Mouse (Mus musculus) E14TG2a.4 (cell line): ENCODE results near the gene Wrap53.
A peak's percentile ranks its signal among the peaks of the same experiment; 100 is the strongest.

Experiments
- H3K27me3 ChIP-seq: 2 replicates; pipeline ENCODE4 v1.6.1; 2014; ENCODE audit warnings: low read length, control low read depth; ENCODE audit not compliant: insufficient read depth
- H3K36me3 ChIP-seq: 2 replicates; pipeline ENCODE4 v1.6.1; 2014; ENCODE audit warnings: low read length, control low read depth; ENCODE audit not compliant: insufficient read depth
- H3K4me1 ChIP-seq: replicated peaks from 2 replicates; pipeline ENCODE4 v1.6.1; 2014; ENCODE audit warnings: low read depth, low read length, control low read depth
- H3K4me3 ChIP-seq: replicated peaks from 2 replicates; pipeline ENCODE4 v1.5.1; 2014; ENCODE audit warnings: mild to moderate bottlenecking, low read length
- H3K9me3 ChIP-seq: 2 replicates; pipeline ENCODE4 v1.6.1; 2014; ENCODE audit warnings: low read length, control low read depth
- CTCF ChIP-seq: conservative IDR thresholded peaks from 2 replicates; pipeline ENCODE4 v1.5.1; 2014; ENCODE audit warnings: low read length
- NANOG ChIP-seq: IDR thresholded peaks from 2 replicates; pipeline ENCODE4 v1.6.1; 2014; ENCODE audit warnings: borderline replicate concordance, low read length, mixed read lengths
- POU5F1 ChIP-seq: IDR thresholded peaks from 2 replicates; pipeline ENCODE4 v1.6.1; 2014; ENCODE audit warnings: low read length, borderline replicate concordance

The Wrap53 gene

DNA sequence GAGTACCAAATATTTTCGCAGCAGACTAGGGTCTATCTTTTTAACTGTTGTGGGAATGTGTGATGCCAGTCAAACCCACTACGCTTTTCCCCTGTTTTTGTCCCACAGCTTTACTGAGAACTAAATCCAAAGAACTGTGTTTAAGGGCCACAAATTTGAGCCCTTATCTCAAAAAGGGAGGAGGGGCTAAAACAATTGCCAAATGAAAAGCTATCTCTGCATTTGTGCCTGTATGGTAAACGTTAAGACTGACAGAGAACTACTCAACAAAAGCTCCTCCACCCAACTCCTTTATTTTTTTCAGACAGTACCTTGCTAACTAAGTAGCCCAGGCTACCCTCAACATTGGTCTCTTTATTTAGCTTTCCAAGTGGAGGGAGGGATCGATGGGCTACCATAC, 12.7 kb upstream of the Wrap53 start:
- peaks cover 66% of the 10 kb centered on the region for H3K36me3 ChIP-seq
- TF ChIP-seq NANOG (no peak), POU5F1 (no peak), CTCF (no peak)
- H3K27me3 ChIP-seq, result no peaks in the 10 kb centered on the region
- H3K4me3 ChIP-seq, result no peak overlapping the region
- peaks cover 58% of the 10 kb centered on the region for H3K4me1 ChIP-seq
- no peaks in the 10 kb centered on the region for H3K9me3 ChIP-seq

DNA sequence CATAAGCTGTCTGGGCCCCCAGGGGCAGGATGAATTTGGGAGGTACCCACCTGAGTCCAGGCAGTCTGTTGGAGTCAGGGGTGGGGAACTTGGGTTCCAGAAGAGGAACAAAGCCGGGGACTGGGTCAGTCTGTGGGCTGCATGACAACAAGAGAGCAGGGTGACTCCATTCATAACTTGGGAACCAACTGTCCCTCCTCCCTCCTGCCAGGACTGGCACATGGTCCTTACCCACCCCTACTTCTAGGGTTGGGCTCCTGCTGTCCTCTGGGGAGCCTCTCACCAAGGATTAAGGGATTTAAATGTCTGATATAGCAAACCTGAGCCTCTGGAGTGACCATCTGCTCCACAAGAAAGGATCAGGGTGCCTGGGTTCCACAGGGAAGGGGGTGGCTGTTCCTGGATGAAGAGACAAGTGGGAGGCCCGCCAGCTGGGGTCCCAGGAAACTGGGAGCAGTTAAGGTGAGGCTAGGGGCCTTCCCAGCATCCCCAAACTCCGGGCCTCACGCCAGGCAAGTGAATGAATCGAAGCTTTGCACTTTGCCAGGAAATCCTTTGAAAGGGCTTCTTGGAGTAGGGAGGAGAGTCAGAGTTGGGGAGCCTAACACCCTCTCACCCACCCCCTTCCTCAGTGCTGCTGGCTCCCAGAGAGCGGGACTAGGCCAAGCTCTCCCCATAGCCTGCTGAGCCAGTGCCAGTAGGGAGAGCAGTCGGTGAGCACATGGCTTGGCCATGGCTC, 12.0 kb upstream of the Wrap53 start:
- no peak for TF ChIP-seq POU5F1
- TF ChIP-seq NANOG, result no peak
- no peak for TF ChIP-seq CTCF
- H3K36me3 ChIP-seq, result peaks cover 73% of the 10 kb centered on the region
- peaks cover 63% of the 10 kb centered on the region for H3K4me1 ChIP-seq
- no peaks in the 10 kb centered on the region for H3K27me3 ChIP-seq
- H3K9me3 ChIP-seq, result no peaks in the 10 kb centered on the region
- H3K4me3 ChIP-seq, result no peak overlapping the region

DNA sequence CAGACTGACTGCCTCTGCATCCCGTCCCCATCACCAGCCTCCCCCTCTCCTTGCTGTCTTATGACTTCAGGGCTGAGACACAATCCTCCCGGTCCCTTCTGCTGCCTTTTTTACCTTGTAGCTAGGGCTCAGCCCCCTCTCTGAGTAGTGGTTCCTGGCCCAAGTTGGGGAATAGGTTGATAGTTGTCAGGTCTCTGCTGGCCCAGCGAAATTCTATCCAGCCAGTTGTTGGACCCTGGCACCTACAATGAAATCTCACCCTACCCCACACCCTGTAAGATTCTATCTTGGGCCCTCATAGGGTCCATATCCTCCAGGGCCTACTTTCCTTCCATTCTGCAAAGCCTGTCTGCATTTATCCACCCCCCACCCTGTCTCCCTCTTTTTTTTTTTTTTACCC, 11.4 kb upstream of the Wrap53 start:
- TF ChIP-seq POU5F1 (no peak), NANOG (no peak), CTCF (no peak)

DNA sequence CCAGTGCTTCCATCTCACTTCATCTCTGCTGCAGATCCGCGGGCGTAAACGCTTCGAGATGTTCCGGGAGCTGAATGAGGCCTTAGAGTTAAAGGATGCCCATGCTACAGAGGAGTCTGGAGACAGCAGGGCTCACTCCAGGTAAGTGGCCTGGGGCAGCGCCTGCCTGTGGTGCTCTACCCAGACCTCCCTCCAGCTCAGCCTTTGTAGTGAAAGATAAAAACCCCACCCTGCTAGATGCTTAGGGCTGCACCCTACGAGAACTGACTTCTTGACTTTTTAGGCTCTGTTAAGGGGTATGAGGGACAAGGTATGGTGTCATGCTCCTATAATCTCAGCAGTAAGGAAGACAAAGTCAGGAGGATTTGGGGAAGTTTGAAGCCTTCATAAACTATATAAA, 10.6 kb upstream of the Wrap53 start:
- Histone ChIP-seq H3K4me1 (peaks cover 77% of the 10 kb centered on the region), H3K36me3 (peaks cover 88% of the 10 kb centered on the region), H3K4me3 (no peak overlapping the region), H3K27me3 (no peaks in the 10 kb centered on the region), H3K9me3 (no peaks in the 10 kb centered on the region)
- no peak for TF ChIP-seq CTCF
- no peak for TF ChIP-seq NANOG
- no peak for TF ChIP-seq POU5F1

More for the DNA sequence above, 11.4 kb upstream of the Wrap53 start:
- Histone ChIP-seq H3K9me3 (no peaks in the 10 kb centered on the region), H3K4me3 (no peak overlapping the region; the same call in 1 of the 2 replicates), H3K27me3 (no peaks in the 10 kb centered on the region), H3K4me1 (peaks cover 69% of the 10 kb centered on the region), H3K36me3 (peaks cover 80% of the 10 kb centered on the region)

DNA sequence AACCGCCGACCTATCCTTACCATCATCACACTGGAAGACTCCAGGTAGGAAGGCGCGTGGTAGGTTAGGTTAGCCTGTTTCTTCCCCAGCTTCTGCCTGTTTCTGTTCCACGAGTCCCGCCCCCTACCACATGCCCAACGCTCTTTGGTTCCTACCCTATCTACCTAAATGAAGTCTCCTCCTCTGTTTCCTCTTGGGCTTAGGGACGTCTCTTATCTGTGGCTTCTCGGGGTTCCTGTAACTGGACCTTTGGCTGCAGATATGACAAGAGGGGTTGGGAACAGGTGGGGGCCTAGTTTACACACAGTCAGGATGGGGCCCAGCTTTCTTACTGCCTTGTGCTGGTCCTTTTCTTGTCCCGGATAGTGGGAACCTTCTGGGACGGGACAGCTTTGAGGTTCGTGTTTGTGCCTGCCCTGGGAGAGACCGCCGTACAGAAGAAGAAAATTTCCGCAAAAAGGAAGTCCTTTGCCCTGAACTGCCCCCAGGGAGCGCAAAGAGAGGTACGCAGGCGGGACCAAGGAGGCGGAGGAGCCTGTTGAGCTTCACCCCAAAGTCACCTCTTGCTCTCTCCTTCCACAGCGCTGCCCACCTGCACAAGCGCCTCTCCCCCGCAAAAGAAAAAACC, 9.3 kb upstream of the Wrap53 start:
- no peaks in the 10 kb centered on the region for H3K9me3 ChIP-seq
- peaks cover 98% of the 10 kb centered on the region for H3K36me3 ChIP-seq
- H3K4me3 ChIP-seq, result 0 out of 2 replicates have a peak overlapping the region, but pooled peaks have one; percentile 1
- no peak for TF ChIP-seq NANOG
- TF ChIP-seq POU5F1, result no peak
- TF ChIP-seq CTCF, result no peak
- no peaks in the 10 kb centered on the region for H3K27me3 ChIP-seq
- H3K4me1 ChIP-seq, result peaks cover 90% of the 10 kb centered on the region

DNA sequence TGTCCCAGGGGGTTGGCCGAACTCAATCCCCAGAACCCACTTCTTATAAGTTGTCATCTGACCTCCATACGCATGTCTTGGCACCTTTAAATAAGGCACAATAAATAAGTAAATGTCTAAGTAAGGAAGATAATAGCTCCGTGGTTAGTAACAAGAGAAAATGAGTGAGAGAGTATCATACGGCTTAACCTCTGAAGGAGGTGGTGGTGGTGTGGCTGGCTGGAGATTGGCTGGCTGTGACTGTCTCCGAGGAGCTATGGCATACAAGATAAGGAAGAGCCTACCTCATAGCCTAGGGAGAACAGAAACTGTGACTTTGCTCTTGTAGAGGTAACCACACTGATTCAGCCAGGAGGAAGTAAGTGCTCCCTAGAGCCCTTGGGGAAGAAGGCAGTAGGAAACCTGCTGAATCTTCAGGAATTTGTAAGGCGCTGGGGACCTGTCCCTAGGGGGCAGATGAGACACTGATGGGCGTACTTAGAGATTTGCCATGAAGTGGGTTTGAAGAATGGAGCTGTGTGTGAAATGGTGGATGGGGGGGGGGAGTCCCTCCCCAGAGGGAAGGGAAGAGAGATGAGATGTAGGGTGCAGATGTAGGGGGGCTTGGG, 5.8 kb upstream of the Wrap53 start:
- no peak; the same call in 1 of the 2 replicates for TF ChIP-seq CTCF
- no peak for TF ChIP-seq POU5F1
- no peak for TF ChIP-seq NANOG
- no peaks in the 10 kb centered on the region for H3K9me3 ChIP-seq
- H3K4me3 ChIP-seq, result peak overlapping the region; percentile 21; the same call in 1 of the 2 replicates
- H3K27me3 ChIP-seq, result no peaks in the 10 kb centered on the region
- H3K36me3 ChIP-seq, result peaks cover 86% of the 10 kb centered on the region
- peaks cover 86% of the 10 kb centered on the region for H3K4me1 ChIP-seq

DNA sequence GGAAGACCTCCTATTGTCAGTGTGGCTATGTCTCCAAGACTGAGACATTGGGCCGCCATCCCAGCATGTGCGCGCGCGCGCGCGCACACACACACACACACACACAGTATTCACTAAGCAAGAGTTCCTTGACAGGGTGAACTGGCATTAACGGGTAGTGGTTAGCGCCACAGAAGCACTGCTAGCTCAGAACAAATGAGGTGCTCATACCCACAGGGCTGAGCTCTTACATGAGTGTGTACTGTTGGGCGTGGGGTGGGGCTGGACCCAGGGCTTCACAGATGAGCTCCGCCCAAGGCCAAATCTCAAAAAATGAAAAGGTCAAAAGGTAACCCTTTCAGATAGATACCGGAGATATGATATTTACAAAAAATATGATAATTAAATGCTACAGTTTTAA, 4.9 kb upstream of the Wrap53 start:
- TF ChIP-seq NANOG (no peak), POU5F1 (no peak), CTCF (no peak)
- H3K4me1 ChIP-seq, result peaks cover 77% of the 10 kb centered on the region
- H3K36me3 ChIP-seq, result peaks cover 77% of the 10 kb centered on the region
- H3K27me3 ChIP-seq, result no peaks in the 10 kb centered on the region
- H3K4me3 ChIP-seq, result peak overlapping the region; percentile 98
- H3K9me3 ChIP-seq, result no peaks in the 10 kb centered on the region

DNA sequence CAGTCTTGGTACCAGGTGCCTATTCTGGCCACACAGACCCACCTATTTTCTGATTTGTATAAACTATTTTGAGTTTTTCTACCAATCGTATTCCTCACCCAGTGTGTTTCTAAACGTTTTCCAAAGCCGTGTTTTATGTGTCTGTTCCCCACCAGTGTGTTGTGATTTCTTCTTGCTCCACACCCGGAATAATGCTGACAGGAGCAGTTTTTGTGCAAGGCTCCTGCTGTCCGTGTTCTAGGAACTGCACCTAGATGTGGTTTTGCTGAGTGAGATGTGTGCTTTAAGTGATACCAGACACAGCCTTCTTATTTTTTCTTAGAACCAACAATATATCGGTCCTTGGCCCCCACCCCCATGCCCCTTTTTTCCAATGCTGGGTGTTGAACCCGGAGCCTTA, 4.0 kb upstream of the Wrap53 start:
- peaks cover 74% of the 10 kb centered on the region for H3K4me1 ChIP-seq
- H3K4me3 ChIP-seq, result peak overlapping the region; percentile 98
- H3K36me3 ChIP-seq, result peaks cover 68% of the 10 kb centered on the region
- H3K27me3 ChIP-seq, result no peaks in the 10 kb centered on the region
- no peak for TF ChIP-seq POU5F1
- no peak for TF ChIP-seq CTCF
- TF ChIP-seq NANOG, result no peak
- no peaks in the 10 kb centered on the region for H3K9me3 ChIP-seq
